Mouse (Mus musculus) heart, adult 2 months (tissue): ENCODE data around the gene Nucks1.

ENCODE experiments used
- CTCF ChIP-seq: fragments of 200-600 bp; IDR thresholded peaks from 2 replicates; pipeline ENCODE4 v1.8.1; 2022; ENCODE audit warnings: antibody characterized with exemption, mild to moderate bottlenecking, moderate library complexity
- POLR2A ChIP-seq: fragments of 200-500 bp; IDR thresholded peaks from 2 replicates; pipeline ENCODE4 v1.6.1; 2011; ENCODE audit warnings: mild to moderate bottlenecking, low read depth, low read length, control low read depth; ENCODE audit not compliant: insufficient read depth

DNA sequence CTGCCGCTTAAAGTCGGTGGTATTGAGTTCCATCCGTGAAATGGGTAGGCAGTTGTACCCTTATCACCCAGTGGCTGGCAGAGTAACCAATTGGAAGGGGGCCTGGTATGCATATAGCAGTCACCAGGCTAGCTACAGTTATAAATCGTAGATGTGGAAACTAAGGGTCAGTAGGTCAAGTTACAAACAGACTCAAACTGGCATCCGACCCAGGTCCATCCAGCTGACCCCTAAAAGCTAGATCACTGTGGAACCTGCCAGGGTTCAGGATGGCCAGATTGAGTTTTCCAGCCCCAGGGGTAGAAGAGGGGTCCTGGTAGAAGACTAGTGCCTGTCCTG, 60.0 kb downstream of the Nucks1 start:
- TF ChIP-seq CTCF (no peak), POLR2A (no peak)
